Mouse (Mus musculus) bone marrow, adult 2 months (tissue): ENCODE data around the gene Abt1.

Source experiments
- CTCF ChIP-seq: fragments of 200-500 bp; IDR thresholded peaks from 2 replicates; pipeline ENCODE4 v1.5.1; 2011; ENCODE audit warnings: low read length, control low read depth; ENCODE audit not compliant: control insufficient read depth, insufficient read depth
- POLR2A ChIP-seq: fragments of 200-500 bp; IDR thresholded peaks from 2 replicates; pipeline ENCODE4 v1.6.1; 2011; ENCODE audit warnings: low read depth, mild to moderate bottlenecking, control low read depth, low read length, borderline replicate concordance; ENCODE audit not compliant: control insufficient read depth

- TF ChIP-seq CTCF = no peak
- no peak for TF ChIP-seq POLR2A
These were observed 51.2 kb downstream of the Abt1 start for GRCm38 (mm10) chr13:23372433-23372832.
